Mouse (Mus musculus): ENCODE measurements at regions not wholly inside any gene's neighbourhood (a gene's known extent, or its start where the extent isn't known, plus 50 kb on each side); places are given as distances from the start of the nearest gene placed in this dataset.
A peak's percentile ranks its signal among the peaks of the same experiment; 100 is the strongest.

DNA sequence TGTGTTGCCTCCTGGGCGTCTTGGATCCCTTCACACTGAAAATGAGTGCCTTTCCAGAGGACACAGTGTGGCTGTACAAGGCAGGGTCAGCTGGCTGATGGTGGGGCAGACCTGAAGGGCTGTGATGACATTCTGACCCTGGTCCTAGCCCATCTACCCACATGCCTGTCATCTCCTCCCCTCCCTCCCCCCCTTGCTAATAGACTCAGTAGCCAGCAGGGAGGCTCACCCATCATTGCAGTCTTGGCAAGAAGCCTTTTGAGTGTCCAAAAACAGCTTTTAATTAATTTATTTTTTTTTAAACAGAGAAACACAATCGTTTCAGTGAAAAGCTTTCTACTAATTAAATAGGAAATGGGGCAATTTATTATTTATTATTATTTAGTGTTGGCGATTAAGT lies 67.0 kb upstream of the Ssx2ip start:
- no peak for ATAC-seq (ENCODE audit: insufficient read depth)
- Histone ChIP-seq H3K4me1 (replicated peaks) (peaks cover 21% of the 10 kb centered on the region), H3K36me3 (replicated peaks) (no peaks in the 10 kb centered on the region), H3K4me2 (no peak overlapping the region), H3K27ac (replicated peaks) (no peak overlapping the region), H3K4me3 (replicated peaks) (no peak overlapping the region), H3K27me3 (no peaks in the 10 kb centered on the region), H3K9me3 (replicated peaks) (no peaks in the 10 kb centered on the region), H3K9ac (no peak overlapping the region)
- 56% methylated on average over 3 of the region's 3 CpGs for WGBS (ENCODE audit: insufficient replicate concordance)

DNA sequence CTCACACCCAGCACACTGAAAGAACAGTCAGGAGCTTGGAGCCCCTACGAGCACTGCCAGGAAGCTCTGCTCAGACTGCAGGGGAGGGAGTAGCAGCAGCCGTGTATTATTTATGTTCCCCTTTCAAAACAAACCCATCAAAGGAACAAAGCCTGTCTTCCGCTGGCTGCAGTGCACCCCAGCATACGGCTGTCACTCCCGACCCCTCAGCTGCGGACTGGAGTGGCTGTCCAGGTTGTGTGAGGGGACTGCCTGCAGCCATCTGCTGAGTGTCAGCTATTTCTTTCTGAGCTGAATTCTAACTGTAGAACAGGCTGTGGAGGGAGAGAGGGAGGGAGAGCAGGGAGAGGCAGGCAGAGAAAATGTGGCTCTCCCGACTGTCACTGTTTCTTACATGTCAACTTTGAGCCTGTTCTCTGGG lies 66.6 kb upstream of the Ssx2ip start:
- no peaks in the 10 kb centered on the region for H3K36me3 ChIP-seq (replicated peaks)
- 26% methylated on average over 7 of the region's 7 CpGs for WGBS (ENCODE audit: insufficient replicate concordance)
- peaks cover 17% of the 10 kb centered on the region for H3K4me1 ChIP-seq (replicated peaks)
- H3K9me3 ChIP-seq (replicated peaks), result no peaks in the 10 kb centered on the region
- H3K4me3 ChIP-seq (replicated peaks), result no peak overlapping the region
- no peak overlapping the region for H3K27ac ChIP-seq (replicated peaks)
- H3K9ac ChIP-seq, result no peak overlapping the region
- no peak for ATAC-seq (ENCODE audit: insufficient read depth)
- no peak overlapping the region for H3K4me2 ChIP-seq
- no peaks in the 10 kb centered on the region for H3K27me3 ChIP-seq

DNA sequence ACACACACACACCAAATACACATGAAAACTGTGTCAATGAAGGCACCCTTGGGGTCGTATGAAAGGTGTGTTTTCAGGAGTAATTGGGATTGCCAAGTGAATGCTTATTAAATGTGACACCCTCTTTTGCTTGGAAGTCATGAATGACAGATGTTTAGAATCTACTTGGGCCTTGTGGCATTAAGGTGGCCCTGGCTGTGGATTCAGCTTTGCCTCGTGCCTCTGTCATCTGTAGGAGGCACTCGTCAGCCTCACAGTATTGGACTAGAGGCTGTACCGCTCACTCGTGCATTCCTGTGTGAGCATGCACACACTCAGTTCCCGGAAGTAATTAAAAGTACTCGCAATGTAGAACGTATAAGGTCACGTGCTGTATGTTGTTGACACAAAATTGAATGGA lies 66.0 kb upstream of the Ssx2ip start:
- H3K9ac ChIP-seq, result no peak overlapping the region
- 72% methylated on average over 9 of the region's 9 CpGs for WGBS (ENCODE audit: insufficient replicate concordance)

DNA sequence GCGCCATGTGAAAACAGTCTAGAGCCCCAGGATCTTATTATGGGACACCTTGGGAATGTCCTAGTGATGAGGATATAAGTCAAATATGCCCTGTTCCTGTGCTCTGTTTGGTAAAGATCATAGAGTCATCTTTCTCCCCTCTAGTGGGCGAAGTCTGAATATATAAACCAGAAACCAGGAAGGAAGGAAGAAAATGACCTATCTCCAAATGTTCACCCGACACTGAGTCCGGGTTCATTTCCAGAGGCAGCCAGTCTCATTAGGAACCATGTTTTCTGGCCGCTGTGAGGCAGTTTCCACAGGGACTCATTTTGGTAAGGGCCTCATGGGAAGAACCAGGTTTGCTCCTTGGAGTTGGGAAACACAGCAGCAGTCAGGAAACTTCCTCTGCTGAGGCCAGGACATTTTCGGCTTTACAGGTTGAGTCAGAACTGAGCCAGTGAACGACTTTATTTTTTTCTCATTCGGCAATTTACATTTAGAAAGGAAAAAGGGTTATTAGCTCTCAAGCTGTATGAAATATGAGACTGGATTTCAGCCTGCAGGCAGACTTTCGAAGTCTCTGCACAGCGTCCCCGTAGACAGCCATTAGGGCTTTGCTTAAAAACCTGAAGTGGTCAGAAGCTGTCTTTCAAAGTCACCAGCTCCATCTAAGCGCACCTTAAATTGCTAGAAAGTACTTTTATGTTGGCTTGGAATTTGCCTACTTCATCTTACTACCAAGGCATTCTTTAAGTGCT lies 64.0 kb upstream of the Ssx2ip start:
- Histone ChIP-seq H3K4me2 (no peak overlapping the region), H3K9ac (no peak overlapping the region), H3K27me3 (no peaks in the 10 kb centered on the region), H3K4me3 (replicated peaks) (no peak overlapping the region), H3K9me3 (replicated peaks) (no peaks in the 10 kb centered on the region), H3K36me3 (replicated peaks) (no peaks in the 10 kb centered on the region), H3K4me1 (replicated peaks) (peaks cover 12% of the 10 kb centered on the region), H3K27ac (replicated peaks) (no peak overlapping the region)
- WGBS (ENCODE audit: insufficient replicate concordance), result 54% methylated on average over 12 of the region's 12 CpGs
- ATAC-seq (ENCODE audit: insufficient read depth), result no peak

More for the DNA sequence above, 66.0 kb upstream of the Ssx2ip start:
- ATAC-seq (ENCODE audit: insufficient read depth), result no peak
- Histone ChIP-seq H3K27me3 (no peaks in the 10 kb centered on the region), H3K4me2 (no peak overlapping the region), H3K4me3 (replicated peaks) (no peak overlapping the region), H3K4me1 (replicated peaks) (peaks cover 11% of the 10 kb centered on the region), H3K9me3 (replicated peaks) (no peaks in the 10 kb centered on the region), H3K36me3 (replicated peaks) (no peaks in the 10 kb centered on the region), H3K27ac (replicated peaks) (no peak overlapping the region)

DNA sequence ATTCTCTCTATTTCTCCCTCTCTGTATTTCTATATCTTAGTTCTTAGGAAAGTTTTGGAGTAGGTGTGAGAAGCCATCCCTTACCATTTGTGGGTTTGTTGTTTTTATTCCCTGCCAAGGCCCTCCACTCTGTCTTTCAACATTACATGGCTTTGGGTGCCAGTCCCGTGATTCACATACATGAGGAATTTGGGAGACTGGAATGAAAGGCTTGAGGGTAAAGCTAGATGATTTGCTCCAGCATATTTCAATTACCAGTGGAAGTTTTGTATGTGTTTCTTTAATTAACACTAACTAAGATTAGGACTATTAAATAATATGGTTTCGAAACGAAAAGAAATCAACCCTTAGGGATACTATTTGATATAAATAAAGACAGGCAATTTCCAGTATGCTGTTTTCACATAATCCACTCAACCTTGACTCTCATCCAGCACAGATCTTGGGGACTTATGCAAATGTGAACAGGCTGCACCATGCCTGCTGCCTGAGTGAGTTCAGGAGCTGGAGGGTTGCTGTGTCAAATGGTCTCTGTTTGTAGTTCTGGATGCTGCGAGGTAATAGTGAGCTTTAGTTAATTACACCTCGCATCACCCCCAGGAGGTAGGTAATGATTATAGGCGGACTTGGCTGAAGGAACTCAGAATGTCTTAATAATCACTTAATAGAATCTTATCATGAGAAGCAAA lies 62.6 kb upstream of the Ssx2ip start:
- no peak overlapping the region for H3K4me3 ChIP-seq (replicated peaks)
- H3K27me3 ChIP-seq, result no peaks in the 10 kb centered on the region
- no peak overlapping the region for H3K27ac ChIP-seq (replicated peaks)
- 60% methylated on average over 6 of the region's 6 CpGs for WGBS (ENCODE audit: insufficient replicate concordance)
- ATAC-seq (ENCODE audit: insufficient read depth), result no peak
- peaks cover 12% of the 10 kb centered on the region for H3K4me1 ChIP-seq (replicated peaks)
- H3K9me3 ChIP-seq (replicated peaks), result no peaks in the 10 kb centered on the region
- no peak overlapping the region for H3K4me2 ChIP-seq
- H3K36me3 ChIP-seq (replicated peaks), result no peaks in the 10 kb centered on the region
- H3K9ac ChIP-seq, result no peak overlapping the region

DNA sequence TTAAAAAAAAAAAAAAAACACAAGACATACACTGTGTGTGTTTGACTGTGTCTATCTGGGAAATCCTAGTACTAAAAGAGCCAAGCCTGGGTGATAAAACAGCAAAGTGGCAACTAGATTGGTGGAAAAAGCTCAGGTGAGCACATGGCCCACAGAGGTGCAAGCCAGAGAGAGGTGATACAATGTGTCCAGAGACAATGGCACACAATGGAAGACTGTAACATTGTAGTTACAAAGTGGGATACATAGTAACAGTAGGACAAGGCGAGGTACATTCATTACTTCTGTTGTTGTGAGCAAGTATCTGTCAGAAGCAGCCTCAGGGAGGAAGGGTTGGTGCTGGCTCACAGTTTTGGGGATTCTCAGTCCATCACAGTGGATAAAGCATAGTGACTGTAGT lies 61.7 kb upstream of the Ssx2ip start:
- ATAC-seq (ENCODE audit: insufficient read depth), result no peak

DNA sequence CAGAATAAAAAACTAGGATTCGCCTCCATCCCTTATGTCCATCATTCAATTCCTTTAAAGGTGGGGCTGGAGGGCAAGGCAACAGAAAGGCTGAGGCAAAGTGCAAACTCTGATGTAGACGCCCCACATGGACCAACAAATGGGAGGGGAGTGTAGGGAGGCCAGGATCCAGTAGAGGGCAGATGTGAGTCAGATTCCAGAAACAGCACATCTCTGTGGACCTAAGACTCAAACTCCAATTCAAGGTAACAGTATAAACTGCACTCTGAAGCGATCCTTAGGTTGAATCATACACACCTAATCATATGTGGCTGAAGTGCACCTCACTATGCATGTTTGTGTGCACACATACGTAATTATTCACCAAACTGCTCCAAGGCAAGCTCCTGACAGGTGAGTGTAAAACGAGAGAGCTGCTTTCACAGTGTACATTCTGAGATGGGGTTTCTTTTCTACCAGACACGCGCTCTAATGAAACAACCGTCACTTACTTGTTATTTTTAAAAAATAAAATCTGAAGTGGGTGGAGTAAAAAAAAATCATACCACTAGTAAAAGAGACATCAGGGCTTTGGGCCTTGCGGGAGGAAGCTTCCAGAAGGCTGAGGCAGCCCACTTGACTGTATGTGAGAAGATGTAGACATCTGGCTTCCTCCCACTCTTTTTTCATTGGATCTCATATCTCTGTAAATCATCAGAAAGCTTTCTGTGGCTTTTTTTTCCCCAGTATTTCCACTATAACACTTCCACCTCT lies 60.6 kb upstream of the Ssx2ip start:
- Histone ChIP-seq H3K4me1 (replicated peaks) (peaks cover 12% of the 10 kb centered on the region), H3K4me3 (replicated peaks) (no peak overlapping the region), H3K4me2 (no peak overlapping the region), H3K9ac (no peak overlapping the region), H3K36me3 (replicated peaks) (no peaks in the 10 kb centered on the region), H3K27ac (replicated peaks) (no peak overlapping the region), H3K9me3 (replicated peaks) (no peaks in the 10 kb centered on the region), H3K27me3 (peaks cover 18% of the 10 kb centered on the region)
- ATAC-seq (ENCODE audit: insufficient read depth), result no peak
- WGBS (ENCODE audit: insufficient replicate concordance), result 47% methylated on average over 9 of the region's 9 CpGs

More for the DNA sequence above, 61.7 kb upstream of the Ssx2ip start:
- Histone ChIP-seq H3K9ac (no peak overlapping the region), H3K27ac (replicated peaks) (no peak overlapping the region), H3K4me1 (replicated peaks) (peaks cover 12% of the 10 kb centered on the region), H3K4me2 (no peak overlapping the region), H3K36me3 (replicated peaks) (no peaks in the 10 kb centered on the region), H3K4me3 (replicated peaks) (no peak overlapping the region), H3K27me3 (peaks cover 8% of the 10 kb centered on the region), H3K9me3 (replicated peaks) (no peaks in the 10 kb centered on the region)
- WGBS (ENCODE audit: insufficient replicate concordance), result 68% methylated on average over 1 of the region's 1 CpGs

DNA sequence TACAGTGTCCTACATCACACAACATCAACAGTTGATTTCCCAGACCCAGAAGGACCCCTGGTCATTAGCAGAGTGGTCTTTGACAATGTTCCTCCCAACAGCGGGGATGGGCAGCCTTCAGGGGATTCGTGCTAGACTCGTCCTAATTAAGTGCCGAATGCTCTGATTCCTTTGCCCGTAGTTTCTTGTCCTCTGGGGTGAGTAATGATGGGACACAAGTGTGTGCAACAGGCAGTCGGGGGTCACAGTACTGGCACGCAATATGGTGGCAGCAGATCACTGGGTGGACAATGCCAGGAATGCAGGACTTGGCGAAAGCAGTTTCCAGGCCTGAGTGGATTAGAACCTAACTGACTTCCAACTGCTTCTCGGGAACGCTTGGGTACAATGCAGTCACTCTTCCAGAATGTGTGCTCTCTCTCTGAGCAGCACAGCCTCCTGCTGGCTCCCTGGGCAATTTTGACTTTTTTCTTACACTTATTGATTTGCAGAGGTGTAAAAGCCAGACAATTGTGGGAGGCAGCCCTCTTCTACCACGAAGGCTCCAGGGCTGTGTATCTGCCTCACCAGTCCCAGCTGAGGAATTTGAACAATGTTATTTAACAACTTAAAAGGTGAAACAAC lies 59.9 kb upstream of the Ssx2ip start:
- no peak overlapping the region for H3K27ac ChIP-seq (replicated peaks)
- H3K4me3 ChIP-seq (replicated peaks), result no peak overlapping the region
- ATAC-seq (ENCODE audit: insufficient read depth), result no peak
- peaks cover 21% of the 10 kb centered on the region for H3K27me3 ChIP-seq
- H3K9ac ChIP-seq, result no peak overlapping the region
- H3K36me3 ChIP-seq (replicated peaks), result no peaks in the 10 kb centered on the region
- H3K4me1 ChIP-seq (replicated peaks), result peaks cover 12% of the 10 kb centered on the region
- H3K4me2 ChIP-seq, result no peak overlapping the region
- H3K9me3 ChIP-seq (replicated peaks), result no peaks in the 10 kb centered on the region
- 71% methylated on average over 11 of the region's 11 CpGs for WGBS (ENCODE audit: insufficient replicate concordance)

DNA sequence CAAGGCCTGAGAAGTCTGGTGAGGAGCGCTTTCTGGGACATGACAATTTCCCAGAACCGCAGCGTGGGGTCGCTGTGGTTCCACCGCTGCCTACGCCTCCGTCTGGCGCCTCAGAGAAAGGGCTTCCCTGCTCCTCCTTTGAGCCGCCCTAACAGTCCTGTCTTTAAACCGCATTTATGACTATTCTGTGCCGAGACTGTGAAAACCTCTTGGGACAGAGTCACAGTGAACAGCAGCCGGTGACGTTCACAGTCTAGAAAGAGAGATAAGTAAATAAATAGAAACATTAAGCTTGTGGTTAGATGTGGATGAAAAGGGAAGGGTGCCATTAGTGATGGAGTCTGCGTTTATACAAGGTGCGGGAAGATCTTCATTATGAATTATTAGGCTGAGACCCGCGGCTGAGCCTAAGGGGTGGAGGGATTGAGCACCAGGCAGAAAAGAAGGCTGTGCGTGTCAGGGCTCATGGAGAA lies 59.1 kb upstream of the Ssx2ip start:
- WGBS (ENCODE audit: insufficient replicate concordance), result 12% methylated on average over 18 of the region's 18 CpGs
- ATAC-seq (ENCODE audit: insufficient read depth), result peak; percentile 56; the same call in 1 of the 2 replicates

DNA sequence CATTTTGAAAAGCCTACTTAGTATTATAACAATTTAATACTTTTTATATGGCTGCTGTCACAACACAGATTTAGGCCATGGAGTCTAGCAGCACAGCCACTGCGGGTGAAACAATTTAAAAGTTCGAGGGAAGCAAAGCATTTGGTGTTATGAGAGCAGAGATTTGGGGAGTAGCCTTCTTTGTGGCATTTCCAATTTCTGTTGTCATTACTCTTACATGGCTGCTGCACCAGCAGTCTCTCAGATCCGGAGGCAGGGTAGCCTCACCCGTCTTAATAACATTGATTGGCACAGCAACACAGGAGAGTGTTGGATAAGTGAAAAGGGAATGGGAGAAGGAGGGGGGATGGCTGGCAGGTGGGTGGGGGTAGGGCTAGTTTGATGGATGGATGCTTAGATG lies 58.5 kb upstream of the Ssx2ip start:
- Histone ChIP-seq H3K4me3 (replicated peaks) (no peak overlapping the region), H3K4me2 (no peak overlapping the region)
- no peak for ATAC-seq (ENCODE audit: insufficient read depth)

More for the DNA sequence above, 59.1 kb upstream of the Ssx2ip start:
- Histone ChIP-seq H3K27me3 (peaks cover 21% of the 10 kb centered on the region), H3K36me3 (replicated peaks) (no peaks in the 10 kb centered on the region), H3K9ac (no peak overlapping the region), H3K4me2 (peak overlapping the region; percentile 41; the same call in 1 of the 2 replicates), H3K4me3 (replicated peaks) (no peak overlapping the region), H3K27ac (replicated peaks) (no peak overlapping the region), H3K9me3 (replicated peaks) (no peaks in the 10 kb centered on the region), H3K4me1 (replicated peaks) (peaks cover 9% of the 10 kb centered on the region)

DNA sequence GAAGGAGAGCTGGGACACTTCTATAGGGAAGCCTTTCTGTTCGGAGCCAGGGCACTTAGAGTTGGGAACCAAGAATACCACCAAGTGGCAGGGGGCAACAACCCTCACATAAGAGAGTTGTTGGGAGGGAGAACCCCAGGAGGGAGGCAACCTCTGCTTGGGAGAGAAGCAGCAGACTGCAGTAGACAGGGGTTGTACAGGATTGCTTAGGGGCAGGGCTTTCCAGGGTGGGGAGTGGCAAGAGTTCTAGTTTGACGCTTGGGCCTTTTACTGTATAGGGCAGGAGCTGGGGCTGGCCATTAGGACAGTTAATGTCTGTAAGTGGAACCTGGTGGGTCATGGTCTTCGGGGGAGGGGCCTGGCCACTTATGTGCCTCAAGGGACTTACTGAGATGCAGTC lies 57.1 kb upstream of the Ssx2ip start:
- Histone ChIP-seq H3K27ac (replicated peaks) (no peak overlapping the region), H3K36me3 (replicated peaks) (no peaks in the 10 kb centered on the region), H3K27me3 (peaks cover 21% of the 10 kb centered on the region), H3K9me3 (replicated peaks) (no peaks in the 10 kb centered on the region), H3K4me3 (replicated peaks) (no peak overlapping the region), H3K4me1 (replicated peaks) (peaks cover 4% of the 10 kb centered on the region), H3K9ac (no peak overlapping the region), H3K4me2 (no peak overlapping the region)
- 72% methylated on average over 3 of the region's 3 CpGs for WGBS (ENCODE audit: insufficient replicate concordance)
- ATAC-seq (ENCODE audit: insufficient read depth), result no peak

More for the DNA sequence above, 58.5 kb upstream of the Ssx2ip start:
- Histone ChIP-seq H3K36me3 (replicated peaks) (no peaks in the 10 kb centered on the region), H3K9me3 (replicated peaks) (no peaks in the 10 kb centered on the region), H3K27ac (replicated peaks) (no peak overlapping the region), H3K4me1 (replicated peaks) (peaks cover 4% of the 10 kb centered on the region), H3K9ac (no peak overlapping the region), H3K27me3 (peaks cover 21% of the 10 kb centered on the region)
- 66% methylated on average over 4 of the region's 4 CpGs for WGBS (ENCODE audit: insufficient replicate concordance)
